Mouse (Mus musculus) G1E (cell line): Measurements from ENCODE around the gene B4galt2. TPM values are rescaled to one million over a fixed set of nuclear protein-coding genes. Genes with fewer than 3 reads are reported as not detected.
A peak's percentile ranks its signal among the peaks of the same experiment; 100 is the strongest.

Source experiments
- ATAC-seq: 2 replicates; pipeline ENCODE4 v1.8.0; 2016; ENCODE audit warnings: mild to moderate bottlenecking; ENCODE audit not compliant: insufficient number of reproducible peaks, poor library complexity, low FRiP score, severe bottlenecking; ENCODE audit errors: extremely low read depth
- DNase-seq: peaks from one replicate; pipeline ENCODE4 v3.0.0; 2012; ENCODE audit warnings: low spot score
- H3K27me3 ChIP-seq: 2 replicates; pipeline ENCODE4 v1.6.1; 2012; ENCODE audit warnings: mild to moderate bottlenecking, low read length, inconsistent platforms; ENCODE audit not compliant: insufficient read depth
- H3K36me3 ChIP-seq: replicated peaks from 2 replicates; pipeline ENCODE3; 2012; ENCODE audit warnings: mild to moderate bottlenecking, inconsistent platforms
- H3K4me1 ChIP-seq: 2 replicates; pipeline ENCODE4 v1.6.1; 2012; ENCODE audit warnings: low read depth, low read length, inconsistent platforms, mixed read lengths; ENCODE audit not compliant: insufficient read depth
- H3K4me3 ChIP-seq: 2 replicates; pipeline ENCODE4 v1.5.1; 2012; ENCODE audit warnings: low read depth, mild to moderate bottlenecking, inconsistent platforms, low read length, moderate library complexity, mixed read lengths
- H3K9me3 ChIP-seq: replicated peaks from 2 replicates; pipeline ENCODE4 v1.6.1; 2012; ENCODE audit warnings: inconsistent platforms
- CTCF ChIP-seq: IDR thresholded peaks from 2 replicates; pipeline ENCODE4 v1.5.1; 2012; ENCODE audit warnings: low read depth, low read length, inconsistent platforms, mixed read lengths
- GATA1 ChIP-seq: IDR thresholded peaks from 2 replicates; pipeline ENCODE4 v1.6.1; 2012; ENCODE audit warnings: borderline replicate concordance, low read length, inconsistent platforms, mixed read lengths
- GATA2 ChIP-seq: IDR thresholded peaks from 2 replicates; pipeline ENCODE4 v1.6.1; 2012; ENCODE audit warnings: low read depth, low read length, inconsistent platforms, borderline replicate concordance
- POLR2AphosphoS5 ChIP-seq: IDR thresholded peaks from 2 replicates; pipeline ENCODE4 v1.6.1; 2012; ENCODE audit warnings: low read depth, low read length, inconsistent platforms; ENCODE audit not compliant: insufficient replicate concordance
- TAL1 ChIP-seq: conservative IDR thresholded peaks from 2 replicates; pipeline ENCODE4 v1.6.1; 2012; ENCODE audit warnings: low read depth, low read length, inconsistent platforms, mixed read lengths
- polyA plus RNA-seq: library from polyadenylated mRNA; stranded (reverse); fragments of >175 nt; gene quantifications from 2 replicates; pipeline ENCODE4 v1.2.3, GENCODE M21; 2012
- total RNA-seq, 2 experiments: library from RNA; stranded (forward) in 1 of 2; stranded (reverse) in 1 of 2; fragments of 200-1000 nt in 1 of 2; fragments of >200 nt in 1 of 2; fragmentation: Nextera tagmentation in 1 of 2; gene quantifications; 2 replicates each; pipeline ENCODE4 v1.2.3; 2014 to 2017

Gene B4galt2
- total and polyA plus RNA-seq, 3 experiments: 0.11 to 0.33 TPM; not detected in 1

- Histone ChIP-seq H3K4me3 (no peak overlapping the region), H3K9me3 (no peaks in the 10 kb centered on the region), H3K4me1 (peaks cover 56% of the 10 kb centered on the region), H3K27me3 (no peaks in the 10 kb centered on the region), H3K36me3 (peaks cover 63% of the 10 kb centered on the region)
- no peak for TF ChIP-seq TAL1
- no peak for TF ChIP-seq POLR2AphosphoS5
- no peak for TF ChIP-seq GATA2
- no peak for TF ChIP-seq CTCF
- TF ChIP-seq GATA1: no peak
- ATAC-seq: no peak
- no peak for DNase-seq
Measured at GRCm38 (mm10) chr4:117889471-117889870, 6.2 kb upstream of the B4galt2 start.

- ATAC-seq (no peak), DNase-seq (no peak)
- H3K4me1 ChIP-seq: peaks cover 64% of the 10 kb centered on the region
- H3K36me3 ChIP-seq: peaks cover 63% of the 10 kb centered on the region
- TF ChIP-seq GATA2 (no peak), TAL1 (no peak), CTCF (no peak), POLR2AphosphoS5 (no peak), GATA1 (no peak)
- no peaks in the 10 kb centered on the region for H3K9me3 ChIP-seq
- H3K4me3 ChIP-seq: peak overlapping the region; percentile 95; the same call in 1 of the 2 replicates
- H3K27me3 ChIP-seq: peaks cover 9% of the 10 kb centered on the region
Measured at GRCm38 (mm10) chr4:117887920-117888319, 4.6 kb upstream of the B4galt2 start.

- peaks cover 63% of the 10 kb centered on the region for H3K36me3 ChIP-seq
- ATAC-seq: peak; percentile 74
- H3K4me3 ChIP-seq: peak within 1 kb of the TSS; percentile 95
- peaks cover 66% of the 10 kb centered on the region for H3K4me1 ChIP-seq
- TF ChIP-seq POLR2AphosphoS5 (no peak), GATA2 (no peak), TAL1 (no peak), GATA1 (no peak), CTCF (no peak)
- H3K9me3 ChIP-seq: no peaks in the 10 kb centered on the region
- peak; percentile 99 for DNase-seq
- peaks cover 17% of the 10 kb centered on the region for H3K27me3 ChIP-seq
Measured at GRCm38 (mm10) chr4:117887133-117887532, 3.8 kb upstream of the B4galt2 start, which contains the start of gene Atp6v0b. TSS of gene Atp6v0b (minus strand) at chr4:117887333.

- no peak for TF ChIP-seq CTCF
- TF ChIP-seq GATA2: no peak
- TF ChIP-seq TAL1: no peak
- TF ChIP-seq POLR2AphosphoS5: no peak
- no peak for TF ChIP-seq GATA1
- ATAC-seq: peak; percentile 16; the same call in 1 of the 2 replicates
- Histone ChIP-seq H3K4me3 (peak overlapping the region; percentile 95), H3K27me3 (peaks cover 21% of the 10 kb centered on the region), H3K9me3 (no peaks in the 10 kb centered on the region), H3K4me1 (peaks cover 63% of the 10 kb centered on the region), H3K36me3 (peaks cover 63% of the 10 kb centered on the region)
- peak; percentile 83 for DNase-seq
Measured at GRCm38 (mm10) chr4:117886644-117887043, 3.4 kb upstream of the B4galt2 start.

GRCm38 (mm10) chr4:117885994-117886393 is 2.7 kb upstream of the B4galt2 start:
- Histone ChIP-seq H3K4me3 (peak overlapping the region; percentile 95), H3K4me1 (peaks cover 60% of the 10 kb centered on the region), H3K9me3 (no peaks in the 10 kb centered on the region), H3K36me3 (peaks cover 61% of the 10 kb centered on the region), H3K27me3 (peaks cover 28% of the 10 kb centered on the region)
- ATAC-seq (no peak), DNase-seq (no peak)
- TF ChIP-seq POLR2AphosphoS5 (no peak), GATA1 (no peak), GATA2 (no peak), TAL1 (no peak), CTCF (no peak)

GRCm38 (mm10) chr4:117885093-117885492 is 1.8 kb upstream of the B4galt2 start:
- Histone ChIP-seq H3K4me1 (peaks cover 51% of the 10 kb centered on the region), H3K4me3 (no peak overlapping the region), H3K9me3 (no peaks in the 10 kb centered on the region), H3K27me3 (peaks cover 37% of the 10 kb centered on the region), H3K36me3 (peaks cover 52% of the 10 kb centered on the region)
- no peak for ATAC-seq
- TF ChIP-seq GATA1: no peak
- no peak for TF ChIP-seq CTCF
- TF ChIP-seq TAL1: no peak
- DNase-seq: no peak

- Histone ChIP-seq H3K36me3 (peaks cover 42% of the 10 kb centered on the region), H3K9me3 (no peaks in the 10 kb centered on the region), H3K4me1 (peaks cover 42% of the 10 kb centered on the region), H3K4me3 (no peak overlapping the region), H3K27me3 (peaks cover 44% of the 10 kb centered on the region)
- TF ChIP-seq GATA1 (no peak), GATA2 (no peak), POLR2AphosphoS5 (no peak), CTCF (no peak), TAL1 (no peak)
- DNase-seq (no peak), ATAC-seq (no peak)
Measured at GRCm38 (mm10) chr4:117884146-117884545, 859 bp upstream of the B4galt2 start.
